Mouse (Mus musculus): Measurements from ENCODE around the gene Smoc1. TPM values are rescaled to one million over a fixed set of nuclear protein-coding genes. Genes with fewer than 3 reads are reported as not detected.

Smoc1 gene
- total RNA-seq, 4 experiments from 2014 or later: 8.3 to 15.7 (median 11.5) TPM

DNA sequence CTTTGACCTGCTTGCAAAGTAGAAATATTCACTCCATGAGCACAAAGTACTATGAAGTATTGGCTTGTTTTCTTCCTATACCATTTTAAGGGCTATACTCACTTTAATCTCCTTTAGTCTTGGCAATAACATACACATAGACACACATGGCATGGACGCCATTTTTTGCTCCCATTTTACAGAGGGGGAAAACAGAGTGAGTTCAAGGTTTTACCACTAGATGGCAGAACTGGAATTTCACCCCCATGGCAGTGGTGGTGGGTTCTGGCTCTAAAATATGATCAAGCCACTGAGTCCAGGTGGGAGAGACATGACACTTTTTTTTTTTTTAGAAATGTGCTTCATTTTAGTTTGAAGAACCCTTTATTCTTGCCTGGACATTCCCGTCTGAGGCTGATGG lies 1.6 kb upstream of the Smoc1 start:
- DNase-seq (ENCODE audit: low spot score in 2 of 2): no peak

DNA sequence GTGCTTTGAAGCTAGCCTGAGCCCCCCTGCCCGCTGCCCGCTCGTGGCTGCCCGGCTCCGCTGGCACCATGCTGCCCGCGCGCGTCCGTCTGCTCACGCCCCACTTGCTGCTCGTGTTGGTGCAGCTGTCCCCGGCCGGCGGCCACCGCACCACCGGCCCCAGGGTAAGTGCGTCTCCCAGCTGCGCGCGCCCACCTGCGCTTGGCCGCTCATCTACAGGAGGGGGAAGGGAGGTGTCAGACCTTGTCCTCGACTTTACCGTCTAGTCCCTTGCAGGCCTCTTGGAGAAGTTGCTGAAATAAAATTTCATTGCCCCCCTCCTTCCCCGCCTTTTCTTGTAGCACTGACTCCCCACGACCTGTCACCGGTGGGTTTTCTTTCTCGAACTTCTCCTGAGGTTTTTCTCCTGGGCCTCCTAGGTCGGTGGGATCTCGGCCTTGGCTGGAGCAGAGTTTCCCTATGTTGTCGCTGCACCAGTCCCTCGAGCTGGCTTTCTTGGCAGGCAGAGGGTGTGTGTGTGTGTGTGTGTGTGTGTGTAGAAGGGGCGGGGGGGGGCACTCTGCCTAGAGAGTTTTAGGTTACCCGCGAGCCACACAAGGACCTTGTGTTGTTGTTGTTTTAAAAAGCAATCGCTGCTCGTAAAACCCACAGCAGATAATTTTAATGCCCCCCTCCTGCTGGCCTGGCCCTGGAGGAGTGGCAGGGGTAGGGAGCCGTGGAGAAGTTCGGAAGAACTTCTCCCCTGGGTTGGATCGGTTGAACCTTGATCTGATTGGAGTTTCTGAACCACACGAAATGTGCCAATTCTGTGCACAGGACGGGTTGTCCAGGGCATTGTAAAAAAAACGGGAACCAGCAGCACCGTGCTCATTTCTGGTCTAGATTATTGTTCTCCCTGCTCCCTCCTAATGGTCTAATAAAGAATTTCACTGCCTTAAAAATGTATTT lies 661 bp downstream of the Smoc1 start:
- DNase-seq (ENCODE audit: low spot score in 2 of 2): peak in 1 of 2 experiments; percentile 7

DNA sequence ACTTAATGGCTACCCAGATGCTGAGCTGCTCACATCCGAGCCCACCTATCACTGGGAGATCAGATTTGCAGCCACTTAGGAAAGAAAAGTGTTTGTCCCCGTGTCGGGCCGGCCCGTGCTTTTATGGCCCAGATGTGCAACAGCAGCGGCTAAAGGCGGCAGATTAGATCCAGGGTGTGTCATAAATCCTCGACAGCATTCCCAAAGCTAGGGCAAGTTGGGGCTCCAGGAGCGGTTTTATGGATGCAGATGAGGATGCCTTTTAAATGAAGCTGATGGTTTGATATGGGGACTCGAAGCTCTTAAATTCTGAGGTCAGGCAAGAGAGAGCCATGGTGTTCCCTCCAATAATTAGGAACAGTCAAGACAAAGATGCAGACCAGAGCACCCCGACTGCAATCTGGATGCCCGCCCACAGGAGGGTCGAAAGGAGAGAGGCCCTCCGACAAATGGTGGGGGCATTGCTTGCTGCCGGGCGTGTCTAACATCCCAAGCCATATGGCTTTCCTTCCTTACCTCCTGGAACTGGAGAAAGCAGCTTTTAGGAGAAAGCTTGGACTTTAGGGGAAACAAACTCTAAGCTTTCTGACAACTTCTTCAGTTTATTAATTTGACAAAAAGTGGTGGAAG lies 1.8 kb downstream of the Smoc1 start:
- no peak for DNase-seq (ENCODE audit: low spot score in 2 of 2)

DNA sequence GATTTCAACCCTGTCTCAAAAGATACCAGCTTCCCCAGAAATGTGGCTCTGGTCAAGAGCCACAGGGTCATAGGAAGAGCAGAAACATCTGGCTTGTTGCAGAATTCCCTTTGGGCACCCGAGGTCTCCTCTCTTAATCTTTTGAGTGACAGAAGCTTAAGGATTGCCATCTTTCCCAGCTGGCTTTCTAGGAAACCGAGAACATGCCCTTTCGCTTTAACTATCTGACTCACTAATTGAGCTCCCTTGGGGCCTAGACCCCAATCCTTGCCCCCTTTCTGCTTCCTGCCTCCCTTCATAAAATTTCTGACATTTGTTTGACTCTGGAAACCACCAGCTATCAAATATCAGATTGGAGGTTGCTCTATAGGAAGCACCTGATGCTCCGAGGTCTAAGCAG lies 3.1 kb downstream of the Smoc1 start:
- no peak for DNase-seq (ENCODE audit: low spot score in 2 of 2)

DNA sequence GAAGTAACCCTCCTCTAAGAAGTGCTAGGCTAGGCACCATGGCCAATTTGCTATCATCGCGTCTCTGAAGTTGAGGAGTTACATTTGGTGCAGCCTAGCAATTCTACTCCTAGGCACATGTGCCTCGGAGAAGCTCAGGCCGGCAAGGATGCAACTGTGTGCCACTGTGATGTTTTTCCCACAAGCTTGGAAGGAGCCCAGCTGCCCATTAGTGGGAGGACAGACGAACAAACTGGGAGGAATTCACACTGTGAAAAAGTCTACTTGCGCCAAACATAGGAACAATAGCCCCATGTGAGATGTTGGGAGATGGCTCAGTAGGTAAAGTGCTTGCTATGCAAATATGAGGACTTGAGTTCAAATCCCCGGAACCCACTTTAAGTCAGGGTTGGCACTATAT lies 5.0 kb downstream of the Smoc1 start:
- no peak for DNase-seq (ENCODE audit: low spot score in 2 of 2)

DNA sequence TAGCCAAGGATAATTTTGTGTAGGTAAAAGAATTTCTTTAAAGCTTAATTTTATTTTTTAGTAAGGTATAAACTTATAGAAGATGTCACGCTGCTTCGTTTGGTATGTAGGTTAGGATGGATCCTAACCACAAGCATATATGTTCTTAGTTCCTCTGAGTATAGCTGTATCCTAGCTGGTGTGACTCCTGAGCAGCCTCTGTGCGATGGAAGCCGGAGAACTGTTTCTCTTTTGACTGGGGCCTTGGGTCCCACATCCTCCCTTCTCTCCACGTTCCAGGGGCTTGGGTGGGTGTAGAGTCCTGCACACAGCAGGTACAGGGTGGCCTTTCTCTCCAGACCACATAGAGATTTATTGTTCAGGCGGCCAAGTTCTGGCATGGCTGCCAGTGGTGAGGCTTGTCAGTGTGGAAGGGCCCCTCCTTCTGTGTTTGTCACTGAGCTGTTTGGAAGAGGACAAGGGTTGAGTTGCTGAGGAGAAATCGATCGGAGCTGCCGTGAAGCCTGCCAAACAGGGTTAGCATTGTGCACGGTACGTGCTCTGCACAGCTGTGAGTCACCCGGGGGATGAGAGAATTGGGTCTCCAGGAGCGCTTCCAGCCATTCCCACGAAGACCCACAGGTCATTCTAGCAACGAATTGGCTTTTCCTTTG lies 6.9 kb downstream of the Smoc1 start:
- DNase-seq (ENCODE audit: low spot score in 2 of 2): peak; percentile 41 to 43

DNA sequence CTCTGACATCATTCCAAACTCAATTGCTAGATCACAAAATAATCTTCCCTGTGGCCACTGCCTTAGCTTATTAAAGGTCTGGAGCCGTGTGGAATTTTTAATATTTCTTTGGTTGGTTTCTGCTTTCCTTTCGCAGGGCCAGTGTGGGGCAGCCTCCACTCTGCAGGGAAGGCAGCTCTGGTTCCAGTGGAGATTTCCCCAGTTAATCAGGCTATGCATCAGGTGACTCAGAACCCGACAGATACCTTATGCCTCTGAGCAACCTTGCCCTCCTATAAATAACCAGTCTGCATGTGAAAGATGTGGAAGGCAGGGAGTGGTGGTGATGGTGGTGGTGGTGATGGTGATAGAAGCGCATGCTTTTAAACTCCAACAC lies 7.4 kb downstream of the Smoc1 start:
- no peak for DNase-seq (ENCODE audit: low spot score in 2 of 2)

DNA sequence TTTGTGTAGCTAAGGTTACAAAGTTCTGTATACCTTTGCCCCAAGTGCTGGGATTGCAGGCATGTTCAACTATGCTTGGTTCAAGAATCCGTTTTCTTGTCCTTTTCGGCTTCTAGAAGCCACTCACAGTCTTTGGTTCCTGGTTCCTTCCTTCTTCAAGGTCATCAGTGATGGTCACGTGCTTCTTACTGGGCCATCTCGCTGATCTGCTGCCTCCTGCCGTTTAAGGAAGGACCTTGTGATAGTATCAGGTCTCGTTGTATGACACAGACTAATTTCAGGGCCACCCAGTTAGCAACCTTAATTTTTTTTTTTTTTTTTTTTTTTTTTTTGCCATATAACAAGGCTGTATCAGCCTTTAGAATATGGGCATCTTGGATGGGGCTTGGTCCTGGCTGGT lies 9.2 kb downstream of the Smoc1 start:
- no peak for DNase-seq (ENCODE audit: low spot score in 2 of 2)

DNA sequence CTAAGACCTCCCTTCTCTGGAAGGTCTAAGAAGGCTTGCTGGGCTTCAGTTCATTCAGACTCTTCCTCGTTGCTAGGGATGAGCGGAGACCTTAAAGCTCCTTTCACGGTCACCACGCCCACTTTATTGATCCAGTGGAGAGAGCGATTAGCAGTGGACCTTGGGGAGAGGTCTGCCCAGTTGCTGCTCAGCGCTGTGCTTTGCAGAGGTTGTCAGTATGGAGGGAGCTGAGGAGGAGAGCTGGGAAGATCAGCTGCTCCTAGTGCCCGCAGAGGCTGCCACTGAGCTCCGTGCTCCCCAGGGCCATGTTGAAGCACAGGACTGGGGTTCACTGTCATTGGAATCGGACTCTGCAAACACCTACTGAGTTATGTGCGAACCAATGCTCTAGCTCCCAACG lies 17.0 kb downstream of the Smoc1 start:
- no peak for DNase-seq (ENCODE audit: low spot score in 2 of 2)

DNA sequence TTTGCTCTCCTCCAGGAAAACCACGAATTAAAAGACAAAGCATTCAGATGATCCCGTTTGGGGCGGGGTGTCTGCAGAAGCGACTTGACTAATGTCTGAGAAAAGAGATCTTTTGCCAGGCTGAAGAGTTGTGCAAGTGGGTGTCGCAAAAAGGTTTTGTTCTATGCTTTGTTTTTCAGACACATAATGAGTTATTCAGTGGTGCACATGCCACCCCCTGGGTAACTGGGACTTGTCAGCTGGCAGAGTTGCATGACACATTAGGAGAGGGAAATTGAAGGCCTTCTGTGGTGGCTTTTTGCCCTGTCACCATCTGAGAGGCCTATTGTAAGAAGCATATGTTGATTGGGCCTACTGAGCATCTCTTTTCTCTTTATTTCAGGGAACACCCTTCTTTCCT lies 20.3 kb downstream of the Smoc1 start:
- DNase-seq (ENCODE audit: low spot score in 2 of 2): peak; percentile 8 to 26

DNA sequence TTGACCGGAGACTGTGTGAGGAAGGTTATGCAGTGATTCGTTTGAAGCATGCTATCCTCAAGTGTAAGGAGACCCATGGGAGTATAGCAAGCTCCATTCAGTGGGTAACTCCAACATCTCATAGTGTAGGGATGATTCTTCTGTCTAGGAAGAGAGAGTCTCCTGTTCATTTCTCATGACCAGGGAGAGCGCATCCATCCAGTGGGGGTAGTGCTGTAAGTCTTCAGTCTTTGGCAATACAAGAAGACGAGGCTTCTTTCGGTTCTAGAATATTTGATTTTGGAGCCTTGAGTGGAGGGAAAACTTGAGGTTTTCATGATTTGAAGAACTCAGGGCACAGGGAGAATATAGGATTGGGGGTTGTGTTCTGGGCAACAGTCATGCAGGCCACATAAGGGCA lies 23.1 kb downstream of the Smoc1 start:
- no peak for DNase-seq (ENCODE audit: low spot score in 2 of 2)

DNA sequence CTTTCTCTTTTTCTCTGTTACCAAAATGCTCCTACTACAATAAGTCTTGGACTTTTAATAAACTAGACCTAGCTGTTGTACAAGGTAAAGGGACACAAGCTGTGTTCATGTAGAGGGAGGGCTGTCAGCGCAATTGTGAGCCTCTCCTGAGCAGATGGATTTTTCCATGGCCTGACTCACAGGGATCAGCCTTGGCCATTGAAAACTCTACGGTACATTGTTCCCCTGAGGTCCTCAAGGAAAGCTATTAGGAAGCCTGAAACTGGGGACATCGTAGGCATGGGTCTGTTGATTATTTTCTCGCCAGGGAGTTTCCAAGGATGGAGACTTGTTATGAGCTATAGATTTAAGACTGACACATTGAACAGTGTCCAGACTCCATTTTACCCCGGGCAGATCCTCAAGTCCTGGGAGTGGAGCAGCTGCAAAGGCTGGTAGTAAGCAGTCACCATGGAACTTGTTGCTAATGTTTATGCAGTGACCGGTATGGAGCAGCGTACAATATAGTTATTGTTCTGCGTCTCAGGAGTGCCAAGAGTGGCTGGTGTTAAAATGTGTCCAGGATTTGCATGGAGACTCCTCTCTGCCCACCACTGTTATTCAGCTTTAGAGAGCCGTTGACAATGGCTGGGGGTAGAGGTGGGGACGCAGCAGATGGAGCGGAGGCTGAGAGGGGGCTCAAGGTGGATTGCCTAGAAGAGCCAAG lies 28.5 kb downstream of the Smoc1 start:
- DNase-seq (ENCODE audit: low spot score in 2 of 2): no peak

DNA sequence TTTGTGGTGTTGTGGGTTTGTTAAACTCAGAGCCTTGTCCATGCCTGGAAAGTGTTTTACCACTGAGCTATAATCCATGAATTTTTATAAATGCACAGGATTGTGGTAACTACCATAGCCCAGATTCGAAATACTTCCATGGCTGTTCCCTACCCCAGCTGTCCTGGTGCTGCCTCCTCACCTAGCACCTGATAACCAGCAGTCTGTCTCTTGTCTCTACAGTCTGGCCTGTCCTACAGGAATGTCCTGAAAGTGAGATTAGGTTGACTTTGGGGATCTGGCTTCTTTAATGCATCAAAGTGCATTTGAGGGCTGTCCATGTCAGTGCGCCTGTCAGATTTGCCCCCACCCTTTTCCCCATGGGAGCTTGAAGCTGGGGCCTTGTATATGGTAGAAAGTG lies 29.2 kb downstream of the Smoc1 start:
- DNase-seq (ENCODE audit: low spot score in 2 of 2): no peak

DNA sequence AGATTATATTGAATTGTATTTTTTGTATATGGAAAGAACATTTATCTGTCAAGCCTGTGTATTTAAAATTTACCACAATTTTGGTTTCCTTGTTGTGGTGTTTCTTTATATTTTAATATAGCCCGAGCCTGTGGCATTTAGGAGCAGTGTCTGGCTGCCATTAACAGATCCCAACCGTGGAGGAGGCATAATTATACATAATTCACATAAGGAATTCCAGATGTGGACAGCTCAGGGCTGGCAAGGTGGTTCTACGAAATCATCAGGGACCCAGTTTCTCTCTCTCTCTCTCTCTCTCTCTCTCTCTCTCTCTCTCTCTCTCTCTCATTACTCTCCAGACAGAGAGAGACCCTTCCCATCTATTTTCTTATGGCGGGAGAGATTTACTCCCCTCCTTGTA lies 31.0 kb downstream of the Smoc1 start:
- DNase-seq (ENCODE audit: low spot score in 2 of 2): no peak

DNA sequence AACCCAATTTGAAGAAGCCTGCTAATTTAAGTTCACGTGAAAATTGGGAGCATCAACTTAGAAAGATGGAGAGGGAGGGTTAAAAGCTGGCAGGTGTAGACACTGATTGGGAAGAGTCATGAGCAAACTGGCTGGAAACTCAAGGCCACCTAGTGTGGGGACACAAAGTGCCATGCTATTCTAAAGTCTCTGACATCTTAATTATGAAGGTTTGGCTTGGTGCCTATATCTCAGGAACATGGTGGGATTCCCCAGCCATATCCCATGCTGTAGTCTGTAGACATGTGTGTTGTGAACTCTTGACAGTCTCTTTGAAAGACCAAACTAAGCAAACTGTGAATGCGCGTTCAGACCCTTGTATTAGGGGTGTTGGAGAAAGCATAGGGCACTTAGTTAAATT lies 32.0 kb downstream of the Smoc1 start:
- DNase-seq (ENCODE audit: low spot score in 2 of 2): no peak

DNA sequence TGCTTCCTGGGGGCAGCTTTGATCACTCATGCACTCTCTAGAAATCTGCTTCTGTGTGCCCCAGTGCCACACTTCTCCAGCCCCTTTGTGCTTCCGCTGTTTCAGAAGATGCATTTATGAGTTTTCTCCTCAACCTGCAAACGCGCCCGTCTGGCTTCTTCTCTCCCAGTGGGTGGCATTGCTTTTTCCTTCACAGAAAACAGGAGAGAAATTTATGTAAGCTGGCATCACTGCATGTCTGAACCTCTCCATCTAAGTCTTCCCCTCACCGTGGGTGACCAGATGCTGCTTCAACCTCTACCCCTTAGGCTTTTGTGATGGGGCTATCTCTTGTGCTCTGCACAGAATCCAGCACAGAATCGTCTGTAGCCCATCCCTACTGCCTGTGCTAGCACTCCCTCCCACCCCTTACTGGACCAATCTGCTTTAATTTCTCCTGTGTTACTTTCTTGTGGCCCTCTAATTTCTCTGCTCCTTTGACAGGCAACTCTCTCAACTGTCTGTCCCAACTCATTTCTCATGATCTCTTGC lies 35.3 kb downstream of the Smoc1 start:
- no peak for DNase-seq (ENCODE audit: low spot score in 2 of 2)

DNA sequence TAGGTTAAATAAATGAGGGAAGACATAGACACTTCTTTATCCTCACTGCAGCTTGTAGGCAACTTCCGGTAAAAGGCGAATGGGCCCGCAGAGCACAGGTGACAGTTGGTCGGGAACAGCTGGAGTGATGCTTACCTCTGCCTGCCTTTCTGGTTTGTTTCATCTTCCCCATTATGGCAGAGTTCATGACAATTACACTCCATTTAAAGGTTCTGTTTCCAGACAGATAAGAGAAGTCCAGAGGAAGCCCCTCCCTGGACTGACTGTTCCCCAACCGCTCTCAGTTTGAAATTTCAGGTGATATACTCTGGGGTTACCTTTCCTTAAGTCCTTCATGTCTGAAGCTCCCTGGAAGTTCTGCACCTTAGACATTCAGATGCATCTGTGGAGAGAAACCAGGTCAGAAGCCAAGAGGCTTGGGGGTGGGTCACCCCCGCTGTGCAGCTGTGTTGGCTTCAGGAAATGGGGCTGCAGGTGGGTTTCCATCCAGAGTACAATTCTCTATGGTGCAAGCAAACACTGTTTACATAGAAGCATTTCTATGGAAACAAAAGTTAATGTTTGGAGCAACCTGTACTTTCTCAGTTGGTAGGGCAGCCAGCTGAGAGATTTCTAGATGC lies 36.8 kb downstream of the Smoc1 start:
- no peak for DNase-seq (ENCODE audit: low spot score in 2 of 2)

DNA sequence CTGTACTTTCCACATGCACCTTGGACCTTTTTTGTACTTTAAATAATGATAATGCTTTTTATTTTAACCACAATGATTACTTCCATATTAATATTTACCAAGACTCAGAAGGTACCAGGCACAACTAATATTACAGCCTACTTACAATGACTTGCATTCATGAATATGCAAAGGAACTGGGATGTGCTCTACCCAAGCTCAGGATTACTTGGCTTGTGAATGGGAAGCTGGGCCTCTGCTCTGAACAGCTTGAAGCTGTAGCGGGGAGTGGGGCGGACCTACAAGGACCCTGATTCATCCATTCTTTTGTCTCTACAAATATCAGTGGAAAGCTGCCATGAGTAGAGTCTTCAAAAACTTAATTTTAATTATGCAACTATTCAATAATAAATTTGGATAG lies 47.5 kb downstream of the Smoc1 start:
- DNase-seq (ENCODE audit: low spot score in 2 of 2): no peak

DNA sequence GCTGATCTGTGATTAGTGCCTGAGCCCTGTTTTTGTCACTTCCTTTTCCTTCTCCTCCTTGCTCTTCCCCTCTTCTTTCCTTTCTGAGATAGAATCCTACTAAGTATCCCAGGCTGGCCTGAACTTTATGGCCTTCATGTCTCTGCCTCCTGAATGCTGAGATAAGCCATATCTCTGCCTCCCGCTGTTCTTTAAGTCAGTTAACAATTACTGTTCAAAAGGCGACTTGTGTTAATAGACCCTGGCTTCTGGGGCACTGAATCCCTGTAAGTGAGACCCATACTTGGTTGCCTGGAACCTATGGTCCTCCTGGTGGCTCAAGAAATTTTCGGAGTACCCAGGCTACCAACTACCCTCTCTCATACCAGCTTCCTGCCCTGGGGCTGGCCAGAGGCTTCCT lies 48.3 kb downstream of the Smoc1 start:
- DNase-seq (ENCODE audit: low spot score in 2 of 2): no peak

DNA sequence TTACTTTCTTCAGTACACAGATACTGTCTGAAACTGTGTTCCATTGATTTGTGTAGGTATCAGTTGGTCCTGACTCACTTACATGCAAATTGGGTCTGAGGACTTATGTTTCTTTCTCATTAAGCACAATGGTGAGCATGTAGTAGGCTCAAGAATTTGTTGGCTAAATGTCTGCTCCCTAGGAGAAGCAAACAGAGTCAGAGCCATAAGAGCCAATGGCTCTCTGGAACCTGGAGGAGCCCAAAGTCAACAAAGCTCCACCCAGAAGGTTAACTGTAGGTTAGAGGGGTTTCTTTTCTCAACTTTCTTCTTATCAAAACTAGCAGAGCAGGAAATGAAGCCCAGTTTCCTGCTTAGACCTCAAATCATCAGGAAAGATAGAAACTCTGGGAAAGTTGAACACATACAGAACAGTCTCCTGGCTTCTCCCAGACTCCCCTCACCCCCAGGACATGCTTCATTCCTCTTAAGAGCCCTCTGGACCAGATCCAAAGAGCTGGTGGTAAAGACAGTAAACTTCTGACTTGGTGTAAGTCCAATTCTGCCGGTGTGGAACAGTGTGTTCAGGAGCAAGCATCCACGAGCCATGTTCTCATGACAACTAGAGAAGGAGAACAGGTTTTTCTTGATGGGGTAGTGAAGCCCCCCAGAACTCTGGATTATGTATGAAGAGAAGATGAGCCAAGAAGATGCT lies 51.5 kb downstream of the Smoc1 start:
- no peak for DNase-seq (ENCODE audit: low spot score in 2 of 2)

DNA sequence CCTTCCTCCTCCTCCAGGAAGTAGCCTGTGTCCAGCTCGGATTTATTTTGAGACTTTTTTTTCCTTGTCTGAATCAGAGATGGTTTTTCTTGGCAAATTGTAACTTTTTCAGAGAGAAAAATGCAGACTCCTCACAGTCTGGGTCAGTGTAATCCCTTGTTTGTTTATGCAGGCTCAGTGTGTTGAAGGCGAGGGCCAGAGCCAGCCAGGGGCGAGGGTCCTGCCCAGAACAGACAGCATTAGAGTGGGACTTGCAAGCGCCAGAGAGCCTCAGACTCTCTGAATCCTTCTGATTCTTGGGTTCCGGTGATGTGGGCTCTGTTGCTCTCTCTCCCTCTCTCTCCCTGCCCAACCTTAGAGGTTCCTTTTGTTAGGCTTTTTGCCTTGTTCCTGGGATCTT lies 53.7 kb downstream of the Smoc1 start:
- DNase-seq (ENCODE audit: low spot score in 2 of 2): no peak
